Mouse (Mus musculus) frontal cortex, postnatal 36 days (tissue): ENCODE data around the gene Cetn3.
A peak's percentile ranks its signal among the peaks of the same experiment; 100 is the strongest.

Source experiments
- DNase-seq, 2 experiments: peaks; one replicate each; pipeline ENCODE4 v3.0.0; 2022; ENCODE audit warnings: low spot score in 2 of 2

Gene Cetn3

DNA sequence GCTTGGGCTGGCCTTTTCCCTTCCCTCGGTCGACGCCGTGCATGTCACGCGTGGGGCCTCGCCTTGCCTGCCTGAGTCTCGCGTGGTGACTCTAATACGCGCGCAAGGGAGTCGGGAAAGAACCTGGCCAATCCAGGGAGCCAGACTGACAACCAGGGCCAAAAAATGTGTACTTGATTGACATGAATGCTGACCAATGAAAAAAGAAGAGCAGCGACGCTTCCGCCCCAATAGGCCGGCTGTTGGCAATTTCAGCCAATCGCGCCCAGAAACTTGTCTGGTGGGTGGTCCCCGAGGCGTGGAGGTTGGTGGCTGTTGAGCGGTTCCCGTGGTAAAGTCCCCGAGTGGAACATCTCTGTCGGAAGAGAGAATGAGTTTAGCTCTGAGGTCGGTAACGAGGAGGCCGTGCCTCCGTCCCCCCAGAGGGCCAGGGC lies at the start of gene Cetn3:
TSS of gene Cetn3 (plus strand) at position 107 of the 434 bp plus-strand sequence.
- peak; percentile 91 to 96 for DNase-seq

DNA sequence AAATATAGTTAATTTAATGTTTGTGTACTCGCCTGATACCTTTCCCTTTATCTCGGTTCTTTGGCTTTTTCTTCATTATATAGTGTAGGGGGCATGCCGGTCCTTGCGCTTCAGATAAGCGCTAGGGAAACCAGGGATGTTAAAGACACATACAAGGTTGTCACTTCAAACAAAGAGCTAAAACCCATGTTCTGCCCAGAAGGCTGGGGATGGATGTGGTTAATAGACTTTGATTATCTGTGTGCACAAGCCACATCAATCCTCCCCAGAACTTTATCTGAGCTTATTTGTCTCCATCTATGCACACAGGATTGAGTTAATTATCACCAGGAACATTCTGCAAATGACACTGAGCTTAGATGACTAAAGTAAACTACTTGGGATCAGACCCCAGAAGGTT lies 46.3 kb upstream of the Cetn3 start:
- no peak for DNase-seq

- DNase-seq: no peak
These were observed 42.0 kb upstream of the Cetn3 start for GRCm38 (mm10) chr13:81740898-81741297.

- no peak for DNase-seq
These were observed 39.3 kb upstream of the Cetn3 start for GRCm38 (mm10) chr13:81743391-81744091.

GRCm38 (mm10) chr13:81744092-81744396 lies 38.8 kb upstream of the Cetn3 start:
- no peak for DNase-seq

DNA sequence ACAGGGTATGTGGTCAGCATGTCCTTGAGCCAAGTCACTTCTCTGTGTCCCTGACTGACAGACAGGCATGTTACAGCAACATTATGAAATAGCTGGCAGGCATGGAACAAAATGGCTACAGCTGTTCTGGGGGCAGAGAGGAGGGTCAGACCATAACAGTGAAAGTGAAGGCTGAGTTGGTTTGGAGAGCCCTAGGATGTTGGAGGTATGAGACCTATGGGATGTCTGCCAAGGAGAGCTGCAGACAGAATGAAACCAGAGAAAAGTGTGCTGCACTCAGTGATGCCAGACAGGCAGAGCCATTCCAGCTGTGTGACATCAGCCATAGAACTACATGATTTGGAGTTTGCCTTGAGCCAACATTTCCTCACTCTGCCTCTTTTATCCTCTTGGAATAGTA lies 28.0 kb upstream of the Cetn3 start:
- no peak for DNase-seq

DNA sequence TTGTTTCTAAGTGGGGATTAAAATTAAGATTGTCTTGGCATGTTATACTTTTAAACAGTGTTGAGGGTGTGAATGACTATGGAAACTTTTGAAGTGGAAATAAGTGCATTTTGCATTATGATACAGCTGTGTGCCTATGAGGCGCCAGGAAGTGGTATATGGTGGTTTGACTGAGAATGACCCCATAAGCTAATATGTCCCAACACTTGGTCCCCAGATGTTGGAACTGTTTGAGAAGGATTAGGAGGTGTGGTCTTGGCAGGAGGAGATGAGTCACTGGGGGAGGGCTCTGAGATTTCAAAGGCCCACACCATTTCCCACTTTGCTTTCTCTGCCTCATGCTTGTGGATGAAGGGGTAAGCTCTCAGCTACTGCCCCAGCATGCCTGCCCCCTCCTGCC lies 27.6 kb upstream of the Cetn3 start:
- DNase-seq: no peak

- DNase-seq: no peak
These were observed 25.7 kb upstream of the Cetn3 start for GRCm38 (mm10) chr13:81757058-81757660.

- peak; percentile 35 to 55 for DNase-seq
These were observed 22.5 kb upstream of the Cetn3 start for GRCm38 (mm10) chr13:81760379-81760778.

DNA sequence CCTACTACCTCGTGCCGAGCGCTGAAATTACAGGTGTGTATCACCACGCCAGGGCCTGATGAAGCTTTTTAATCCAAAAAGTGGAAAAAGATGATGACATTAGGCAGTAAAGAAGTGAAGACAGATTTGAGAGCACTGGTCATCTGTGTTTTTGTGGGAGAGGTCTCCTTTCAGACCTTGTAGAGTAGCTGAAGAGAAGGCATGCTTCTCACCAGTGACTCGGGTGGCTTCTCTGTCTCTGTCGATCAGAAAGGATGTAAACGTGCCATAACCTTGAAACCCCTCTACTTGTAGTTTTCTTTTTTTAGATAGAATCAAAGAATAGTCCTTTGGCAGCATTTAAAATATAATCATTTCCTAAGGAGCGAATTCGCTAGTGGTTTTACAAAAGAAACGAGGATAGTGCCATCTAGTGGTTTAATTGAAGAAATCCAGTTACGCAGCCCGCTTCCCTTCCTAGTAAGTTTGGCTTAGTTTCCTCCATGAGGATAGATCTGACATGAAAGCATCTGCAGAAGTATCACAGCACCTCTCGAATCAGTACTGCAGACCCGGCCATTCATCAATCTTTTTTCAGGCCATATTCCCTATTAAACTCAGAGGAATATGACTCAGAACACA lies 21.2 kb upstream of the Cetn3 start:
- DNase-seq: peak; percentile 24 to 81

GRCm38 (mm10) chr13:81764173-81764572 lies 18.7 kb upstream of the Cetn3 start:
- no peak for DNase-seq

GRCm38 (mm10) chr13:81767038-81767659 lies 15.7 kb upstream of the Cetn3 start:
- DNase-seq: peak; percentile 87 to 91

- DNase-seq: no peak
These were observed 6.7 kb upstream of the Cetn3 start for GRCm38 (mm10) chr13:81776217-81776616.

DNA sequence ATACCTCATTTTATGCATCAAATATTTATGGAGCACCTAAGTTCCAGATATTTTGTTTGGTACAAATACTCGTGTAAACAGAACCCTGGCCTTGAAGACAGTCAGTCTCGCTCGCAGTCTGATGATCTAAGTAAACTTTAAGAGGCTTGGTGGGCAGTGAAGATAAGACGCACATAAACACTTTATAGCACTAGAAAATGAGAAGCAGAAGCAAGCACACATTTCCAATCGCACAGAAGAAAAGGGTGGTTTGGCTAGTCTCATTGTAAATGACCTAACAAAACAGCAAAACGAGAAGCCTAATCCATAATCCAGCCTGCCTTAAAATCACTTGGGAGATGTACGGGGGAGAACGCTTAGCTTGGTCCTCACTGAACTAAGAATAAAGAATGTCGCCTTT lies 402 bp upstream of the Cetn3 start:
- no peak for DNase-seq

GRCm38 (mm10) chr13:81783405-81784342 lies 797 bp downstream of the Cetn3 start:
- peak; percentile 96 for DNase-seq

- DNase-seq: peak; percentile 34 to 40
These were observed 3.0 kb downstream of the Cetn3 start for GRCm38 (mm10) chr13:81785766-81786480.

GRCm38 (mm10) chr13:81790160-81790559 lies 7.3 kb downstream of the Cetn3 start:
- DNase-seq: no peak

GRCm38 (mm10) chr13:81791861-81792260 lies 9.0 kb downstream of the Cetn3 start:
- no peak for DNase-seq

DNA sequence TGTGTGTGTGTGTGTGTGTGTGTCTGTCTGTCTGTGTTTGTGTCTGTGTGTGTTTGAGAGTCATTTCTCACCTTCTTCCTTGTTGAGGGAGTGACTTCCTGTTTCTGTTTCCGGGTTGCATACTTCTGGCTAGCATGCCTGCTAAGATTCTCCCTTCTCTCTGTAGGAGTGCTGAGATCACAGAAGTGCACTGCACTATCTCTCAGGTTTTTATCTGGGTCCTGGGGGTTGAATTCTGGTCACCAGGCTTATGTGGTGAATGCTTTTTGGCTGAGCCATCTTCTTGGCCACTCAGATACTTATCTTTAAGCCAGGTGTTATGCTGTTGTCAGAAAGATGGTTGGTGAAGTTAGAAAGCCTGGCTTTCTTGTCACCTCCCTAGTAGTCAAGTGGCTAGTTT lies 11.0 kb downstream of the Cetn3 start:
- no peak for DNase-seq

GRCm38 (mm10) chr13:81801121-81801520 lies 18.2 kb downstream of the Cetn3 start:
- no peak for DNase-seq

DNA sequence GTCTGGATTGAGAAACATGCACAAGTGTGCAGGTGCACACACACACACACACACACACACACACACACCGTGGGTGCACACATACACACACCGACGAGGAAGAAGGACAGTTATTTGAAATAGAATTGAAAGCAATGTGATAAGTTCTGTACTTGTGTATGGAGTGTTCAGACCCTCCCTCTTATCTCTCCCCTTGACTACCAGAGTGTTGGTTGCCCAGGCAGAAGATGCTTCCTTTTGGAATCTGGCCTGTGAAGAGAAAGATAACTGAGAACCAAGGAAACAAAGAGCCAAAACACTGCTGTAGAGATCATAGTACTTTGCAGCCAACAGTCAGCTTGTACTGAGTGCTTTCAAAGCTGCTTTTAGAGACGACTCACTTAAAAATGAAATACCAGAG lies 20.8 kb downstream of the Cetn3 start:
- DNase-seq: no peak
